Mouse (Mus musculus): ENCODE measurements around the gene Actr6. TPM values are rescaled to one million over a fixed set of nuclear protein-coding genes. Genes with fewer than 3 reads are reported as not detected.

The Actr6 gene
- total and polyA plus RNA-seq, 3 experiments: 11.7 to 48.4 (median 18.0) TPM

DNA sequence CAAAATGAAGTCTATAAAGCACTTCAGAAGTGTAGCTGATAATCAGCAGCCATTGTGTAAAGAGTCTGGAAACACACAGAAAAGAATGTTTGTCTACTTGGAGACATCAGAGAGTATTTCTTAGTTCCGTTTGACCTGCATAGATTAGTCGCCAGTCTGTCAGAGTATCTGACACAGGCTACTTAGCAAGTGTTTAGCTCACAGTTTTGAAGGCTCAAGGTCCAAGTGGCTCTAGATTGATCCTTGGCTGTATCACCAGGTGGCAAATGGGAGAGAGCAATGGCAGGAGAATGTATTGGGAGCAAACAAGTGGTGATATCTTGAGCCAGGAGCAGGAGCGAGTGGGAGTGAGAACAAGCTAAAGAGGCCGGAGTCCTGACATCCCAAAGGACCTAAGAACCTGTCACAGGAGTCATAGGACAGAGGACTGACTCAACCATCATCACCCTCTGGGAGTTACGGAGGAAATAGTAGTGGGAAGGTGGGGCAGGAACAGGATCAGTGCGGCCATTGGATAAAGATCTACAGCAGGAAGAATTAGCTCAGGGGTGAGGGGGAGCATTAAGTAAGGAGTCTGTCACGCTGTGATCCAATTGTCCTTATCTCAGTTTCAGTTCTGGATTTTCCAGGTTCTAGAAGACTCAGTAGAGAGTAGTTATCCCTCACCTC, 36.4 kb upstream of the Actr6 start:
- in situ Hi-C loops (cut with MboI; ENCODE audit: low pct_ligation_motif_present, low pct_unique_long_range_greater_than_20kb, low sequenced_read_pairs): no loop called here
- Histone ChIP-seq H3K4me1 (ENCODE audit: control insufficient read depth in 1 of 2, insufficient read depth in 2 of 2) (peaks cover 0 to 23% of the 10 kb centered on the region in 2 experiments; a peak in 2 of 4 replicates), H3K27ac (ENCODE audit: insufficient read depth, low read depth) (no peak overlapping the region), H3K9ac (ENCODE audit: insufficient read depth, low read depth) (no peak overlapping the region), H3K9me3 (replicated peaks; ENCODE audit: low read length) (no peaks in the 10 kb centered on the region), H3K36me3 (replicated peaks in 1 of 2; ENCODE audit: control insufficient read depth in 1 of 2, insufficient read depth in 1 of 2, low read length in 1 of 2) (peaks cover 0 to 11% of the 10 kb centered on the region in 2 experiments), H3K27me3 (replicated peaks) (no peaks in the 10 kb centered on the region), H3K4me2 (ENCODE audit: insufficient read depth, low read depth, poor library complexity, severe bottlenecking) (no peak overlapping the region), H3K4me3 (replicated peaks in 1 of 3; ENCODE audit: low read depth in 2 of 3, low read length in 2 of 3, poor library complexity in 1 of 3) (no peak overlapping the region), H3K79me2 (replicated peaks; ENCODE audit: control insufficient read depth, extremely low read depth, insufficient read depth, poor library complexity, severe bottlenecking) (peaks cover 8% of the 10 kb centered on the region)
- TF ChIP-seq ZKSCAN1 (IDR thresholded peaks at IDR 0.05; ENCODE audit: borderline replicate concordance, low read depth, low read length) (no peak), SIN3A (IDR thresholded peaks at IDR 0.05; ENCODE audit: low read length) (no peak), ELF1 (IDR thresholded peaks at IDR 0.05; ENCODE audit: low read depth, low read length) (no peak), ETS1 (conservative IDR thresholded peaks at IDR 0.05; ENCODE audit: low read depth, low read length) (no peak), POLR2A (IDR thresholded peaks at IDR 0.05; ENCODE audit: low read depth, low read length) (no peak), CHD1 (IDR thresholded peaks at IDR 0.05; ENCODE audit: low read depth, low read length) (no peak), MAX (IDR thresholded peaks at IDR 0.05; ENCODE audit: low read length) (no peak), MEF2A (IDR thresholded peaks at IDR 0.05; ENCODE audit: borderline replicate concordance, low read depth, low read length) (no peak), USF2 (conservative IDR thresholded peaks at IDR 0.05; ENCODE audit: low read depth, low read length) (no peak), MYC (IDR thresholded peaks at IDR 0.05; ENCODE audit: low read depth, low read length) (no peak), NELFE (IDR thresholded peaks at IDR 0.05; ENCODE audit: low read depth, low read length) (no peak), JUN (IDR thresholded peaks at IDR 0.05; ENCODE audit: insufficient read depth, low read depth, low read length) (no peak), SMC3 (IDR thresholded peaks at IDR 0.05; ENCODE audit: low read depth, low read length) (no peak), CHD2 (IDR thresholded peaks at IDR 0.05; ENCODE audit: low read length) (no peak), CTCF (conservative IDR thresholded peaks at IDR 0.05 in 1 of 2, IDR thresholded peaks at IDR 0.05 in 1 of 2; ENCODE audit: low read depth in 2 of 2, low read length in 2 of 2) (no peak), KAT2A (IDR thresholded peaks at IDR 0.05; ENCODE audit: insufficient replicate concordance, low read length) (no peak), RAD21 (IDR thresholded peaks at IDR 0.05; ENCODE audit: low read depth, low read length) (no peak)
- no peak for DNase-seq (ENCODE audit: extremely low read depth)
- dilution Hi-C loops (cut with MboI; ENCODE audit: extremely low pct_ligation_motif_present, extremely low pct_unique_long_range_greater_than_20kb, low sequenced_read_pairs): no loop called here

DNA sequence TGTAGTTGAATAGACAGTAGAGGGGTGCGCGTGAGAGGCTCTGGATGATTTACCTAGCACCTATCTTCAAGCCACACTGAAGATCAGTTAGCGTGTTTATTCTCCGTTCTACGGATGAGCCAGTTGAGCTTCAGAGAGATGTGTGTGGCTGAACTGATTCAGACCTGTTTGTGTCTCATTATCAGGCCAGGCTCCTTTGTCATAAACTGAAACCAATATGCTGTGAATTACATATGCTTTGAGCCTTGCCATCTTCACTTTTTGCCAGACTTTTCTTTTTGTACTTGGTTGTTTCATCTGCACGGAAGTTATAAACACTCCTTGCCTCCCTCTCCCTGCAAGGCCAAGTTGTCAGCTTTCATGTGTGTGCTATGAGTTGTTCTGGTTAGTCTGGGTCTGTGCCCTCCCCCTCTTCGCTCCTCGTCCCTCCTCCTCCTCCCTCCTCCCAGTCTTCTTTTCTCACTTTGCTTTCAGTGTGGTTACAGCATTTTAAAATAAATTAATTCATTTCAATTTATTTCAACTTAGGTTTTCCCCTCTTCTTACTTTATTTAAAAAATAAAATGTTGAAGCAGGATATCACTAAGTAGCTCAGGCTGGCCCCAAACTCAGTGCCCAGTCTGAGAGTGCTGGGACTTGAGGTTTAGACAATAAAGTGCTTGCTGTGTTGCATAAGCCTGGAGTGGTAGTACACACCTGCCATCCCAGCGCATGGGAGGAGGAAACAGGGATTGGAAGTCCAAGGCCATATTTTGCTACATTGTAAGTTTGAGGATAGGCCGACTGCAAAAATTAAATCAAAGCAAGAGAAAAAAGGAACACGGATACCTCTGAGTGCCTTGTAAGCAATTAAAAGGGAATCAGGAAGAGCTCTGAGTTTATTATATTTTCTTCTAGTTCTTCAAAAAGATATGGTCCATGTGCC, 34.0 kb upstream of the Actr6 start:
- no peak overlapping the region for H3K4me2 ChIP-seq (ENCODE audit: insufficient read depth, low read depth, poor library complexity, severe bottlenecking)
- dilution Hi-C loops (cut with MboI; ENCODE audit: extremely low pct_ligation_motif_present, extremely low pct_unique_long_range_greater_than_20kb, low sequenced_read_pairs) (no loop called here), in situ Hi-C loops (cut with MboI; ENCODE audit: low pct_ligation_motif_present, low pct_unique_long_range_greater_than_20kb, low sequenced_read_pairs) (no loop called here)
- H3K36me3 ChIP-seq (replicated peaks in 1 of 2; ENCODE audit: control insufficient read depth in 1 of 2, insufficient read depth in 1 of 2, low read length in 1 of 2): peaks cover 0 to 8% of the 10 kb centered on the region in 2 experiments
- no peak overlapping the region for H3K27ac ChIP-seq (ENCODE audit: insufficient read depth, low read depth)
- no peak for TF ChIP-seq RAD21 (IDR thresholded peaks at IDR 0.05; ENCODE audit: low read depth, low read length)
- TF ChIP-seq IRF4 (IDR thresholded peaks at IDR 0.05; ENCODE audit: low read depth, low read length): no peak
- TF ChIP-seq JUN (IDR thresholded peaks at IDR 0.05; ENCODE audit: insufficient read depth, low read depth, low read length): no peak
- TF ChIP-seq UBTF (IDR thresholded peaks at IDR 0.05; ENCODE audit: low read depth, low read length): no peak
- no peak for TF ChIP-seq KAT2A (IDR thresholded peaks at IDR 0.05; ENCODE audit: insufficient replicate concordance, low read length)
- no peak for TF ChIP-seq TBP (conservative IDR thresholded peaks at IDR 0.05; ENCODE audit: low read depth, low read length)
- TF ChIP-seq ZC3H11A (IDR thresholded peaks at IDR 0.05; ENCODE audit: low read depth, low read length): no peak
- TF ChIP-seq USF1 (IDR thresholded peaks at IDR 0.05; ENCODE audit: low read depth, low read length): no peak
- H3K9me3 ChIP-seq (replicated peaks; ENCODE audit: low read length): no peaks in the 10 kb centered on the region
- H3K9ac ChIP-seq (ENCODE audit: insufficient read depth, low read depth): no peak overlapping the region
- no peaks in the 10 kb centered on the region for H3K27me3 ChIP-seq (replicated peaks)
- H3K4me3 ChIP-seq (replicated peaks in 1 of 3; ENCODE audit: low read depth in 2 of 3, low read length in 2 of 3, poor library complexity in 1 of 3): no peak overlapping the region
- DNase-seq (ENCODE audit: extremely low read depth): no peak
- H3K4me1 ChIP-seq (ENCODE audit: control insufficient read depth in 1 of 2, insufficient read depth in 2 of 2): peaks cover 0 to 27% of the 10 kb centered on the region in 2 experiments; a peak in 2 of 4 replicates
- peaks cover 10% of the 10 kb centered on the region for H3K79me2 ChIP-seq (replicated peaks; ENCODE audit: control insufficient read depth, extremely low read depth, insufficient read depth, poor library complexity, severe bottlenecking)
